Mouse (Mus musculus): ENCODE measurements around the gene Gm45140.

Gene Gm45140

GRCm38 (mm10) chr6:87802462-87802861 lies 33.1 kb downstream of the Gm45140 start:
- DNase-seq (ENCODE audit: low read depth, low spot score), result no peak

DNA sequence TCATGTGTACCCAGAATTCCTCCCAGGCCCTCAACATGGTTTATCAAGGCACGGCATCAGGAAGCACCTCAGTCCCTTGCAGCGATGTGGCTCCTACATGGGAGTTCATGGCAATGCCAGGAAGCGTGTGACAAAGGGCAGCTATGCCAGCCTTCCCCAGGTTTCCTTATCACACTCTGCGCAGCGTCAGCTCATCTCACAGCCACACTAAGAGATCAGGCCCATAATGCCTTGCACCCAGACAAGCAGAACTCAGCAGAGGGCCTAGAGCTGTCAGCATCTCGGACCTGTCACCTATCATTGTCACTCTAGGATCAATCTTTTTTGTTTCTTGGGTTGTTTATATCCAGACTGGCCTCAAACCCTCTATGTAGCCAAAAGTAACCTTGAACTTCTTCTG lies 36.0 kb downstream of the Gm45140 start:
- no peak for DNase-seq (ENCODE audit: low read depth, low spot score)

DNA sequence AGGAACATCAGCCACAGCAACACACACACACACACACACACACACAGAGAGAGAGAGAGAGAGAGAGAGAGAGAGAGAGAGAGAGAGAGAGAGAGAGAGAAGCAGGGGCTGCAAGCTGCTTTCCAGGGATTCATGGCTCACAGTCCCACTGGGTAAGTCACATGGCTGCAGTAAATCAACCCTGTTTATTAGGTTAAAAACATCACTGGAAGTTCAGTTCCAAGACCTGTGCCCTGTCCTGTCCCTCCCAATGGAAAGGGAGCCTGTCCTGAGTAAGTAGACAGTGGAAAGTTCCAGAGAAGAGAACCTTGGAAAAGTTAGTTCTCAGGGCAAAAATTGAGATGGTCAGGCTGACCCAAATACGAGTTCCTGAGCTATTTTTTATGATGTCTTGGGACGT lies 38.3 kb downstream of the Gm45140 start:
- DNase-seq (ENCODE audit: low read depth, low spot score), result no peak

- peak; percentile 42 for DNase-seq (ENCODE audit: low read depth, low spot score)
Observed at GRCm38 (mm10) chr6:87796251-87796880, 39.2 kb downstream of the Gm45140 start.

DNA sequence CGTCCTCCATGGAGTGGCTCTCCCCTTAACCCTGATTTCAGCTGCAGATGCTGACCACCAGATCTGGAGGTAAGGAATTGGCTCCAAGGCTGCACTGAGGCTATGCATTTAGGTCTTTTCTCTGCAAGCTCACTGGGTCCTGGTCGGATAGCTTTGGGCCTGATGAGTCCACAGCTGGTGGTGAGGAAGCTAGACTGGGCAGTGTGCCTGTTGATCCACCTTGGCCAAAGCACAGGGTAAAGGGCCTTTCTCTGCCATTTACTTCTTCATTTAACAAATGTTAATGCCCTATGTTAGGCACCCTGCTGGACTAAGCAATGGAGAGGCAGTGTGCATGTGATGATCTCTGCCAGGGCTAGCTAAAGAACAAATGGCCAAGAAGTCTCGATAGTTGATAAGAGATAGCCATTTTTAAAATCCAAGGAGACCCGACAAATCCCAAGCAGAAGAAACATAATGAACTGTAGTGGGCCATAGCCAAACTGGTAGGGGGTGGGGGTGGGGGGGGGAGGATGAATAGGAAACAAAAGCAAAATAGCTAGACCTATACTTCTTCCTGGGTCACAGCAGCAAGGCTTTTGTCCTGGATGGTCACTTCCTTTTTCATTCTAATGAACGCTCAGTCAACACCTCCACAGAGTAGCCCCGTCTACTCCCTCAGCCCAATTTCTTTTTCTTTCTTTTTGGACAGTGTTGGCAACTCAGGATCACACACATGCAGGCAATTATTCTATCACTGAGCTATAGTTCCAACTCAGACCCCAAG lies 40.0 kb downstream of the Gm45140 start:
- no peak for DNase-seq (ENCODE audit: low read depth, low spot score)

DNA sequence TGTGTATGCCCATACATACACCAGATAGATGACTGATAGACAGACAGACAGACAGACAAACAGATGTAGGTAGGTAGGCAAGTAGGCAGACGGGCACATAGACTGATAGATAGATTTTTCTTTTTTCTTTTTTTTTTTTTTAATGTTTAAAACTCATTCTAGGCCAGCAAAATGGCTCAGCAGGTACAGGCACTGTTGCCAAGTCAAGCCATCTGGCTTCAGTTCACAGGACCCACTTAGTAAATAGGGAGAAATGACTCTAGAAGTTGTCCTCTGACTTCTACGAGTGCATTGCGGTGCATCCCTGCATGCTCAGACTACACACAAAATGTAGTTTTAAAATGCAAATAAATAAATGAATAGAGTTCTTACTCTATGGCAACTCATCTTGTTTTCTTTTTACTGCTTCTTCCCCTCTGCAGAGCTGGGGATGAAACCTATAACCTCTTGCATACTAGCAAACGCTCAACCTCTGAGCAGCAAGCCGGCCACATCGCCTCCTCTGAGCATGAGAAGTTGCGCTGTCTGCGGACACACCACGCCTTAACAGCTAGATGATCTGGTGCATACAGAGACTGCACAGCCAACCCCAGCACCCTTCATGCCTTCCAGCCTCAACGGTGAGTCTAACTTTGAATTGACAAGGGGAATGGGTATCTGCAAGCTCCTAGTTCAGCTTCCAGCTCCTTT lies 41.6 kb downstream of the Gm45140 start:
- DNase-seq (ENCODE audit: low read depth, low spot score), result no peak

DNA sequence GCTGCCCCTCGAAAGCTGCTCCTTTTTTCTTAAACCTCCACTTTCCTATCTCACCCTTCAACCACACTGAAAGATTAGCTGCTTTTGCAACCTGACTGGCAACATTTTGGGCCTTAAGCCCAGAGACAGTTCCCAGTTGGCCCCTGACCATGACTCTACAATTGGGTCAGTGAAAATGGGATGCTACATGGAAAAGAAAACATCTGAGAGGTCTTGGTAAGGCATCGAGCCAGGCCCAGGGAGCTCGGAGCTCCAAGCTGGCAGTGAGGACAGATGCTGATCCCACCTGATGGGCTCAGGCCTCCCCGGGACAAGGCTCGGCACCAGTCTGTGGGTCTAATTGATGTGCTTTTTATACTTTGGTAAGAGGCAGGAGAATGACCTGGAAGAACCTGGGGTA lies 43.8 kb downstream of the Gm45140 start:
- DNase-seq (ENCODE audit: low read depth, low spot score), result no peak

- peak; percentile 86 for DNase-seq (ENCODE audit: low read depth, low spot score)
Observed at GRCm38 (mm10) chr6:87790779-87791480, 44.7 kb downstream of the Gm45140 start.

DNA sequence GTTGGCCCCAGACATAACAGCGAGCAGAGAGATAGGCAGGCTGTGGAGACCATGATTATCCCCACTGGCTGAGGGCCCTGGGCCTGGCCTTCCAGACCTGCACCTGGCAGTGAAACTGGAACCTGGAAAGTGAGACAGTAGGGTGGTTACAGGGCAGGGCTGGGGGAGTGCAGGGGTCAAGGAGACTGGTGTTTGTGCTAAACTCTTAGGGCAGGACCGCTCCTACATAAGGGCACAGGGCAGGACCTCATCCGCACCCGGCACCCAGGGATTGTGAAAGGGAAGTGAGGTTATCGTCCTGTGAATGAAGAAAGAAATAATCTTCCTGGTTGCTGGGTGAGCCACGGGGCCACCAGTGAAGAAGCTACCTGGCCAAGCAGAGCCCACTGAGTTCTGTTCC lies 45.8 kb downstream of the Gm45140 start:
- DNase-seq (ENCODE audit: low read depth, low spot score), result no peak

DNA sequence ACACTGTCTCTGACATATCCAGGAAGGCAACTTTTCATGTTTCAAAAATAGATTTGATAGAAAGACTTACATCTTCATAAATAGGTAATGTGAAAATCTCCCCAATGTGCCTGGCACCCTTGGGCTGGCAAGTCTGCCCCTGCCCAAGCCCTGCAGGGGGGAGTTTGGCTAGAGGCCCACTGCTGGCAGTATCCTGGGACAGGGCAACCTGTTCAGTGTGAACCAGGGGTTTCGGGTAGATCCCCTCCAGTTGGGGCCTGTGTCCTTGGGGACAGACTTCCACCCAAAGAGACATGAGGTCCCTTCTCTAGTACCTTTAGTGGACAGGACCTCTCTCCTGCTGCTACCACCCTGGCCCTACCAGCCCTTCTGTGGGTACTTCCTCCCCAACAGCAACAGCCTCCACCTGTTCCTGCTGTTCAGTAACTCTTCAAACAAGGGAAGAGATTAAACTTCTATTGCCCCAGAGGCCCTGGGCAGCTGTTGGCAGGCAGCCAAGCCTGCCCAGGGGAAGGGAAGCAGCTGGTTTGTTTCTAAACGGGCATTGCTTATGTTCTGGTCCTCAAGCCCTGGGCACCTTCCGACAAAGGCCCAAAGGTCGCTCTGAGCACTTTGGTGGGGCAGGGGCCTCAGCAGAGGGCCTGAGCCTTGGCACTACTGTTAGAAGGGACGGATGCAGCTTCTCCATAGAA lies 46.6 kb downstream of the Gm45140 start:
- DNase-seq (ENCODE audit: low read depth, low spot score), result no peak

GRCm38 (mm10) chr6:87788266-87788895 lies 47.2 kb downstream of the Gm45140 start:
- no peak for DNase-seq (ENCODE audit: low read depth, low spot score)

- no peak for DNase-seq (ENCODE audit: low read depth, low spot score)
Observed at GRCm38 (mm10) chr6:87787108-87787890, 48.3 kb downstream of the Gm45140 start.

DNA sequence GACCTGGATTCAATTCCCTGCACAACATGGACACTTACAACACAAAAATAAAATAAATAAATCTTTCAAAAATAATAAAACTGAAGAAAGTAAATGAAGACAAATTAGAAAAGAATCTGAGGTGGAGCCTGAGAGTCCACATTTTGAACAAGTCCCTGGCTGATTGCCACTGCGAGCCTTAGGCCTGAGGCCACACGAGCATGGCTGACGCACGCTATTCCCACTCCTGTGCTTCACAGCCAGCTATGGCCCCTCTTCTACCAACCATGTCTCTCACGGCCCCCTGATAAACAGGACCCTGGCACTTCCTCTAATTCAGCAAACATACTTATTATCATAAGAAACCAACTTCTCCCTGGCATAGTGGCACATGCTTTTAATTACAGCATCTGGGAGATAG lies 49.0 kb downstream of the Gm45140 start:
- DNase-seq (ENCODE audit: low read depth, low spot score), result no peak

- DNase-seq (ENCODE audit: low read depth, low spot score), result no peak
Observed at GRCm38 (mm10) chr6:87784033-87784432, 51.6 kb downstream of the Gm45140 start.

DNA sequence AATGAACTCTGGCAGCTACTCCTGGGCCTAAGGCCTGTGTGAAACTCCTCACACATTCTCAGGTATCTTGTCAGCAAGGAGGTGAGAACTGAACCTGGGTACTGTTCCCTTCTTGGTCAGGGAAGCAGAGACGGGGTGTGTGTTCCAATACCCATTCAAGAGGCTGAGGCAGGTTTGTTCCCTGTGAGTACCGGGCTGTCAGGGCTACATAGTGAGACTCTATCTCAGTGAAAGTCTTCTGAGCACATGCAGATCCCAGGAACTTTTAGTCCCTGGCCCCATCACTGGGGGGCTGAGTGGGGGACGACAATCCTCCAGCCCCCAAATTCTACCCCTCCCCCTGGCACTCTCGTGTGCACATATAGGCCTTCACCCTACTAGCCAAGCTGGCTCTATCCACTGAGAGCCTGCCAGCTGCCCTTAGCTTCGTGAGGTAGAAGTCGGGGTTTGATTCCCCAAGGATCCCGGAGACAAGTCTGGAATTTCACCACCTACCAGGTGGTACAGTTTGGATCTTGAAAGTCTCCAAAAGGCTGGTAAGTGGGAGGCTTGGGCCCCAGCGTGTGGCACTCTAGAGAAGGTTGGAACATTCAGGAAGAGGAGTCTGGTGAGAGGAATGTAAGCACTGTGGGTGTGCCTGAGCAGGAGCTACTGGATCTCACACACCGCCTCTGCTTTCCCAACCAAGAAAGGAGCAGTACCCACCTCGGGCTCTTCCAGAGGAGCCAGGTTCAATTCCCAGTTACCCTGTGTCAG lies 54.9 kb downstream of the Gm45140 start:
- no peak for DNase-seq (ENCODE audit: low read depth, low spot score)

GRCm38 (mm10) chr6:87779174-87780165 lies 56.1 kb downstream of the Gm45140 start:
- DNase-seq (ENCODE audit: low read depth, low spot score), result no peak

DNA sequence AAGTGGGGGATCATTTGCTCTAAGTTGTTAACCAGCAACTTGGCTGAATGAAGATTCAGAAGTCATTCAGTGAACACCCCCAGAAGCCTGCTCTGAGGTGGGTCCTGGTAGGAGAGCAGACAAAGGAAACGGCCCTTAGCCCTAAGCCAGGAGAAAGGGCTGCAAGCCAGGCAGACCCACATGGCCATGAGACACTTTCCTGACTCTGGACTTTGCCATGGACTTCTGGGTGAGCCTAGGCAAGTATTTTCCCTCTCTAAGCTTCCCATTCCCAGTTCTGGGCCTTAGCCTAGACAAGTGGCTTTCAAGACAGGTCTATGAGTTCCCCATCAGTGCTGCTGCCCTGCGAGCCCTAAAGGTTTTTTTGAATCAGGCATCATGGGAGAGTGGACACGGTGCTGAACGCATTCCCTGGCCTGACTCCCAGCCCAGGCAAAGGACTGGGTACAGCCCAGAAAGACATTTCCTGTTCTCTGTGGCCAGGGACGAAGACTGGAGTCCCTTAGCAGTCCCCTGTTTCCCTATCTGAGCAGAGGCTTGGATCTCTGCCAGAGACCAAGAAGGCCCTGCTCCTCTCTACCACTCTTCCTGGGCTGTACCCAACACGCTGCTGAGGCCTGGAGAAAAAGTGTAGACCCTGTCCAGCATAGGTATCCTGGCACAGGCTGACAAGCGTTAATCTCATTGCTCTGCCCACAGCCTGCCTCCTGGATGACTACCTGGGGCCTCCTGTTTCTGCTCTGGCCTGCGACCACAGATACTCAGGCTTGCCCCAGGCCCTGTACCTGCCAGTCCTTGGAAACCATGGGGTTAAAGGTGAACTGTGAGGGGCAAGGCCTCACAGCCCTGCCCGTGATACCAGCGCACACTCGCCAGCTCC lies 57.1 kb downstream of the Gm45140 start:
- DNase-seq (ENCODE audit: low read depth, low spot score), result no peak

All from c-Kit-negative CD71-positive TER-119-positive erythroid progenitor cells, embryonic 14.5 days (primary cell).